In the genomic region with DNA sequence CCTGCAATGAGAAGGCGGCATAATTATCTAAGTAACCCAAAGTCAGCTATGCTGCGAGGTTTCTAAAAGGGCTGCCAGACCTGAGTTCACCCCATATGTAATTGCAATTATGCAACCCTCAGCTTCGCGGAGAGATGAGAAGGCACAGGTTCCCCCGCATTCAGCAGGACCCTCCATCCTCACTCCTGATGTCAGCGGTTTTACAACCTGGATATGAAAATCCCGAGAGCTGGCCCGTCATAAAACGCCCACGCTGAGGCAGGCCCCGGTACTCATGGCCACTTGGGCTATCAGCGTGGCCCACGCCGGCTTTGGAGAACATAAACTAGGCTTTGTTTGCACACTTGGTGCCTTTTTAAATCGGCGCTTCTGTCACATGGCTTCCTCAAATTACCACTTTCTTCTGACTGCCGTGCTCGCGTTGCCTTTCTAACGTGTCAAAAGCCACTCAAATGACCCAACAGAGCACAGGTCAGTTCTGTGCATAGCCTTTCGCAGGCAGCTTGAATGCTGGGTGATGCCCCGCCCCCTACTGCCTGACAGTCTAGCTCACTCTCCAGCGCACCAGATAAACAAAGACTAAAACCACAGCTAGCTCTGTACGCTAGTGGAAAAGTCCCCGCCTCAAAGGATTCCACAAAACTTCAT, we compare ENCODE assay signal across 8 mouse cellular contexts. TPM values are rescaled to one million over a fixed set of nuclear protein-coding genes. Genes with fewer than 3 reads are reported as not detected.
DNase-seq lines count a peak whose midpoint lies in the region; ATAC-seq and TF ChIP-seq lines count a peak whose summit lies in the region.

No protein-coding gene starts in this region.

- peak overlapping the region; percentile 21 for H3K4me3 ChIP-seq in ES-Bruce4 (ENCODE audit: low read depth, low read length)
- peak overlapping the region; percentile 23 for H3K4me3 ChIP-seq in forebrain, embryonic 10.5 days
- no peak overlapping the region for H3K4me3 ChIP-seq in hindbrain, embryonic 11.5 days (ENCODE audit: low read depth, low read length)
- H3K4me3 ChIP-seq in limb, embryonic 11.5 days (ENCODE audit: low read depth, low read length), result 0 out of 2 replicates have a peak overlapping the region, but pooled peaks have one; percentile 6

- no peak for TF ChIP-seq EP300 in ES-Bruce4 (IDR thresholded peaks at IDR 0.05; ENCODE audit: insufficient read depth, low read depth, low read length)

- H3K9me3 ChIP-seq in ES-Bruce4 (replicated peaks; ENCODE audit: control insufficient read depth, insufficient read depth, low read length, poor library complexity, severe bottlenecking), result no peaks in the 10 kb centered on the region
- no peaks in the 10 kb centered on the region for H3K9me3 ChIP-seq in forebrain, embryonic 10.5 days
- no peaks in the 10 kb centered on the region for H3K9me3 ChIP-seq in hindbrain, embryonic 11.5 days (ENCODE audit: control insufficient read depth, low read length)
- H3K9me3 ChIP-seq in limb, embryonic 11.5 days (ENCODE audit: control insufficient read depth, low read length), result no peaks in the 10 kb centered on the region

- H3K4me1 ChIP-seq in ES-Bruce4 (ENCODE audit: control insufficient read depth, insufficient read depth, low read length), result no peaks in the 10 kb centered on the region
- H3K4me1 ChIP-seq in forebrain, embryonic 10.5 days, result peaks cover 11% of the 10 kb centered on the region
- no peaks in the 10 kb centered on the region for H3K4me1 ChIP-seq in hindbrain, embryonic 11.5 days (replicated peaks; ENCODE audit: control insufficient read depth, insufficient read depth, low read length)
- 0 out of 2 replicates have a peak, but pooled peaks cover 8% of the 10 kb centered on the region for H3K4me1 ChIP-seq in limb, embryonic 11.5 days (ENCODE audit: control insufficient read depth, insufficient read depth, low read length)

- peak; percentile 82 for ATAC-seq in hindbrain, embryonic 11.5 days (ENCODE audit: low FRiP score)
- ATAC-seq in limb, embryonic 11.5 days (ENCODE audit: insufficient number of reproducible peaks, low FRiP score, low TSS enrichment, low read depth), result 0 out of 2 replicates have a peak, but pooled peaks have one; percentile 65

- TF ChIP-seq POLR2A in ES-Bruce4 (IDR thresholded peaks at IDR 0.05; ENCODE audit: insufficient read depth, low read length), result no peak

- H3K36me3 ChIP-seq in ES-Bruce4 (ENCODE audit: control insufficient read depth, insufficient read depth, low read length, poor library complexity, severe bottlenecking), result no peaks in the 10 kb centered on the region
- peaks cover 3% of the 10 kb centered on the region; the same call in 1 of the 2 replicates for H3K36me3 ChIP-seq in forebrain, embryonic 10.5 days (replicated peaks)
- no peaks in the 10 kb centered on the region for H3K36me3 ChIP-seq in hindbrain, embryonic 11.5 days (ENCODE audit: control insufficient read depth, insufficient read depth, low read length)
- no peaks in the 10 kb centered on the region for H3K36me3 ChIP-seq in limb, embryonic 11.5 days (ENCODE audit: control insufficient read depth, insufficient read depth, low read length)

- peak; percentile 7 for TF ChIP-seq CTCF in ES-Bruce4 (IDR thresholded peaks at IDR 0.05; ENCODE audit: low read depth, low read length)

- no peak overlapping the region for H3K27ac ChIP-seq in ES-Bruce4 (ENCODE audit: insufficient read depth, low read length)
- H3K27ac ChIP-seq in forebrain, embryonic 10.5 days, result peak overlapping the region; percentile 72; the same call in 1 of the 2 replicates
- H3K27ac ChIP-seq in hindbrain, embryonic 11.5 days (ENCODE audit: low read depth, low read length), result 0 out of 2 replicates have a peak overlapping the region, but pooled peaks have one; percentile 39
- H3K27ac ChIP-seq in limb, embryonic 11.5 days (replicated peaks; ENCODE audit: low read depth, low read length), result no peak overlapping the region

- peak; percentile 15 to 24 for DNase-seq in B cell, adult 2 months
- DNase-seq in forebrain, embryonic 10.5 days (ENCODE audit: extremely low spot score, low spot score), result no peak
- DNase-seq in hindbrain, embryonic 11.5 days (ENCODE audit: low spot score), result peak; percentile 65
- DNase-seq in limb, embryonic 11.5 days (ENCODE audit: low spot score), result peak; percentile 64
- peak; percentile 54 for DNase-seq in mesoderm, embryonic 11.5 days (ENCODE audit: low read depth, low spot score)
- DNase-seq in thymus, postnatal 25 days, result peak; percentile 40
- no peak for DNase-seq in right cerebral cortex, postnatal 4 days

- no peaks in the 10 kb centered on the region for H3K27me3 ChIP-seq in ES-Bruce4 (ENCODE audit: control insufficient read depth, insufficient read depth, low read length, poor library complexity, severe bottlenecking)
- H3K27me3 ChIP-seq in forebrain, embryonic 10.5 days (ENCODE audit: poor library complexity, severe bottlenecking), result peaks cover 24% of the 10 kb centered on the region
- no peaks in the 10 kb centered on the region for H3K27me3 ChIP-seq in hindbrain, embryonic 11.5 days (ENCODE audit: control insufficient read depth, insufficient read depth, low read length)
- no peaks in the 10 kb centered on the region for H3K27me3 ChIP-seq in limb, embryonic 11.5 days (ENCODE audit: control insufficient read depth, insufficient read depth, low read length)

- peak overlapping the region; percentile 33 for H3K4me2 ChIP-seq in hindbrain, embryonic 11.5 days (replicated peaks; ENCODE audit: low read depth, low read length)
- H3K4me2 ChIP-seq in limb, embryonic 11.5 days (ENCODE audit: low read depth, severe bottlenecking), result peak overlapping the region; percentile 36; the same call in 1 of the 2 replicates

- H3K9ac ChIP-seq in ES-Bruce4 (ENCODE audit: low read depth, poor library complexity, severe bottlenecking), result no peak overlapping the region
- H3K9ac ChIP-seq in hindbrain, embryonic 11.5 days (ENCODE audit: low read depth, low read length), result peak overlapping the region; percentile 31; the same call in 1 of the 2 replicates
- H3K9ac ChIP-seq in limb, embryonic 11.5 days (ENCODE audit: low read length), result no peak overlapping the region

- WGBS in forebrain, embryonic 10.5 days, result 45% methylated on average over 25 of the region's 25 CpGs
- WGBS in hindbrain, embryonic 11.5 days, result 37% methylated on average over 25 of the region's 25 CpGs
- WGBS in limb, embryonic 11.5 days, result 28% methylated on average over 25 of the region's 25 CpGs

RNA-seq across cellular contexts. Expression of a gene that starts 53.9 kb away (rescaled TPM):
- not detected in 2 replicates for polyA plus RNA-seq in ES-Bruce4 (2011; ENCODE audit: insufficient read depth, insufficient read length, low read depth, missing spikeins)
- 1.5 and 1.6 TPM in 2 replicates for polyA plus RNA-seq in forebrain, embryonic 10.5 days (2016; fragmentation: Nextera tagmentation; extraction: Ambion mirVana)
- 4.7 and 6.1 TPM in 2 replicates for polyA plus RNA-seq in hindbrain, embryonic 11.5 days (2014; fragmentation: Nextera tagmentation; extraction: Ambion mirVana)
- polyA plus RNA-seq in limb, embryonic 11.5 days (2014; fragmentation: Nextera tagmentation; extraction: Ambion mirVana), result 0.45 and 0.95 TPM in 2 replicates

Comparison
In these comparisons a context has a peak if more than half of its experiments do, and no peak if none do; other contexts are left out.
1. DNase-seq: peak in B cell, adult 2 months (2 of 2), hindbrain, embryonic 11.5 days (single experiment), limb, embryonic 11.5 days (single experiment), mesoderm, embryonic 11.5 days (single experiment) and thymus, postnatal 25 days (single experiment); none in forebrain, embryonic 10.5 days (single experiment) and right cerebral cortex, postnatal 4 days (single experiment).
2. H3K27ac ChIP-seq: peak in forebrain, embryonic 10.5 days (single experiment) and hindbrain, embryonic 11.5 days (single experiment); none in ES-Bruce4 (single experiment) and limb, embryonic 11.5 days (single experiment).